Mouse (Mus musculus): ENCODE measurements around the gene Parm1.

- TF ChIP-seq CTCF (IDR thresholded peaks at IDR 0.05; ENCODE audit: insufficient read depth, low read length) (no peak), POLR2A (IDR thresholded peaks at IDR 0.05; ENCODE audit: borderline replicate concordance, extremely low read depth, low read depth, low read length) (no peak)
Measured at GRCm38 (mm10) chr5:91518302-91518790, 931 bp downstream of the Parm1 start.
